Mouse (Mus musculus): ENCODE measurements around the gene Rai1. TPM values are rescaled to one million over a fixed set of nuclear protein-coding genes. Genes with fewer than 3 reads are reported as not detected.

Rai1 gene
- total and polyA plus RNA-seq, 3 experiments: 26.3 to 101 (median 56.7) TPM

GRCm38 (mm10) chr11:60182116-60182670 lies 77.4 kb downstream of the Rai1 start:
- Histone ChIP-seq H3K4me1 (ENCODE audit: control insufficient read depth in 1 of 2, insufficient read depth in 2 of 2, low read length in 2 of 2) (peaks cover 0 to 3% of the 10 kb centered on the region in 2 experiments; a peak in 1 of 4 replicates), H3K36me3 (ENCODE audit: control insufficient read depth in 1 of 2, insufficient read depth in 2 of 2, low read length in 2 of 2) (peaks cover 2 to 9% of the 10 kb centered on the region in 2 experiments; a peak in 1 of 4 replicates), H3K9ac (ENCODE audit: control insufficient read depth, low read depth, low read length, poor library complexity, severe bottlenecking) (no peak overlapping the region), H3K27me3 (ENCODE audit: control insufficient read depth in 1 of 2, insufficient read depth in 2 of 2, low read length in 2 of 2) (no peaks in the 10 kb centered on the region), H3K27ac (ENCODE audit: control insufficient read depth, low read depth, low read length) (no peak overlapping the region), H3K4me3 (ENCODE audit: control insufficient read depth in 1 of 2, insufficient read depth in 1 of 2, low read depth in 2 of 2, low read length in 2 of 2) (no peak overlapping the region), H3K9me3 (replicated peaks; ENCODE audit: insufficient read depth, low read length) (no peaks in the 10 kb centered on the region), H3K79me2 (ENCODE audit: control insufficient read depth, insufficient read depth, low read length, poor library complexity) (no peaks in the 10 kb centered on the region)
- DNase-seq (ENCODE audit: low read depth, low spot score): no peak
- TF ChIP-seq USF1 (IDR thresholded peaks at IDR 0.05; ENCODE audit: low read depth, low read length) (no peak), TCF12 (IDR thresholded peaks at IDR 0.05; ENCODE audit: low read depth, low read length) (no peak), POLR2AphosphoS2 (IDR thresholded peaks at IDR 0.05; ENCODE audit: low read length) (0 out of 2 replicates have a peak, but pooled peaks have one; percentile 21), POLR2AphosphoS5 (IDR thresholded peaks at IDR 0.05; ENCODE audit: borderline replicate concordance, low read depth, low read length) (no peak), MYB (IDR thresholded peaks at IDR 0.05; ENCODE audit: low read depth, low read length) (no peak)

- Histone ChIP-seq H3K4me1 (ENCODE audit: control insufficient read depth in 1 of 2, insufficient read depth in 2 of 2, low read length in 2 of 2) (peaks cover 0 to 3% of the 10 kb centered on the region in 2 experiments; a peak in 1 of 4 replicates), H3K9ac (ENCODE audit: control insufficient read depth, low read depth, low read length, poor library complexity, severe bottlenecking) (no peak overlapping the region), H3K4me3 (ENCODE audit: control insufficient read depth in 1 of 2, insufficient read depth in 1 of 2, low read depth in 2 of 2, low read length in 2 of 2) (no peak overlapping the region)
These were observed 77.9 kb downstream of the Rai1 start for GRCm38 (mm10) chr11:60182741-60183140.

More at GRCm38 (mm10) chr11:60182741-60183140, 77.9 kb downstream of the Rai1 start:
- Histone ChIP-seq H3K9me3 (replicated peaks; ENCODE audit: insufficient read depth, low read length) (no peaks in the 10 kb centered on the region), H3K27me3 (ENCODE audit: control insufficient read depth in 1 of 2, insufficient read depth in 2 of 2, low read length in 2 of 2) (no peaks in the 10 kb centered on the region), H3K79me2 (ENCODE audit: control insufficient read depth, insufficient read depth, low read length, poor library complexity) (no peaks in the 10 kb centered on the region), H3K27ac (ENCODE audit: control insufficient read depth, low read depth, low read length) (no peak overlapping the region), H3K36me3 (ENCODE audit: control insufficient read depth in 1 of 2, insufficient read depth in 2 of 2, low read length in 2 of 2) (peaks cover 2 to 9% of the 10 kb centered on the region in 2 experiments; a peak in 1 of 4 replicates)
- TF ChIP-seq CHD1 (IDR thresholded peaks at IDR 0.05; ENCODE audit: low read depth, low read length) (no peak), UBTF (IDR thresholded peaks at IDR 0.05; ENCODE audit: borderline replicate concordance, insufficient read depth, low read depth, low read length) (no peak), TCF12 (IDR thresholded peaks at IDR 0.05; ENCODE audit: low read depth, low read length) (no peak), ZC3H11A (IDR thresholded peaks at IDR 0.05; ENCODE audit: low read depth, low read length) (no peak), TAL1 (IDR thresholded peaks at IDR 0.05; ENCODE audit: low read length) (no peak), MEF2A (IDR thresholded peaks at IDR 0.05; ENCODE audit: extremely low read depth, insufficient replicate concordance, low read depth, low read length, poor library complexity, severe bottlenecking) (no peak), POLR2AphosphoS5 (IDR thresholded peaks at IDR 0.05; ENCODE audit: borderline replicate concordance, low read depth, low read length) (no peak), MAFK (IDR thresholded peaks at IDR 0.05; ENCODE audit: borderline replicate concordance, low read depth, low read length) (no peak), ZKSCAN1 (IDR thresholded peaks at IDR 0.05; ENCODE audit: low read depth, low read length) (no peak), NRF1 (IDR thresholded peaks at IDR 0.05; ENCODE audit: insufficient read depth, low read depth, low read length, poor library complexity, severe bottlenecking) (no peak), MYB (IDR thresholded peaks at IDR 0.05; ENCODE audit: low read depth, low read length) (no peak), ETS1 (IDR thresholded peaks at IDR 0.05; ENCODE audit: low read depth, low read length) (no peak), SIN3A (IDR thresholded peaks at IDR 0.05; ENCODE audit: low read length) (no peak), RCOR1 (IDR thresholded peaks at IDR 0.05; ENCODE audit: low read depth, low read length) (no peak), MAX (IDR thresholded peaks at IDR 0.05; ENCODE audit: low read length) (no peak), KAT2A (conservative IDR thresholded peaks at IDR 0.05; ENCODE audit: low read depth, low read length) (no peak)
- no peak for DNase-seq (ENCODE audit: low read depth, low spot score)

Data from MEL (cell line).